Mouse (Mus musculus) forebrain, embryonic 10.5 days (tissue): ENCODE measurements around the gene Zfp978. TPM values are rescaled to one million over a fixed set of nuclear protein-coding genes. Genes with fewer than 3 reads are reported as not detected.
"Not testable (repeated sequence)": the region's sequence is repeated elsewhere in the genome, so short reads cannot be mapped to it uniquely, and the experiment has no call there.

Experiments used
- DNase-seq: peaks from one replicate; pipeline ENCODE4 v3.0.0-alpha.2; 2017; ENCODE audit warnings: low spot score; ENCODE audit errors: extremely low spot score
- H3K27ac ChIP-seq: fragments of 300-500 bp; sonication (generic); 2 replicates; pipeline ENCODE4 v1.5.1; 2016; ENCODE audit warnings: mild to moderate bottlenecking
- H3K27me3 ChIP-seq: fragments of 300-500 bp; sonication (generic); 2 replicates; pipeline ENCODE4 v1.6.1; 2016; ENCODE audit warnings: mild to moderate bottlenecking; ENCODE audit not compliant: poor library complexity, severe bottlenecking
- H3K36me3 ChIP-seq: fragments of 300-500 bp; sonication (generic); replicated peaks from 2 replicates; pipeline ENCODE4 v1.6.1; 2016; ENCODE audit warnings: mild to moderate bottlenecking, moderate library complexity
- H3K4me1 ChIP-seq: fragments of 300-500 bp; sonication (generic); 2 replicates; pipeline ENCODE4 v1.6.1; 2016
- H3K4me3 ChIP-seq: fragments of 300-500 bp; sonication (generic); 2 replicates; pipeline ENCODE4 v1.5.1; 2016; ENCODE audit warnings: mild to moderate bottlenecking, moderate library complexity
- H3K9me3 ChIP-seq: fragments of 300-500 bp; sonication (generic); 2 replicates; pipeline ENCODE4 v1.6.1; 2016; ENCODE audit warnings: mild to moderate bottlenecking, moderate library complexity
- WGBS: fragments of 180-500 bp; shearing (Covaris S2); methylation state at CpG from one replicate; pipeline ENCODE4 v1.1.7; 2016; 5-methylcytosine and 5-hydroxymethylcytosine counted together
- polyA plus RNA-seq: library from polyadenylated mRNA; unstranded; fragments of >200 nt; fragmentation: Nextera tagmentation; extraction: Ambion mirVana; gene quantifications from 2 replicates; pipeline ENCODE4 v1.2.1, GENCODE M21; 2016

Zfp978 gene
- polyA plus RNA-seq, 1 experiment from 2014 or later: not detected

DNA sequence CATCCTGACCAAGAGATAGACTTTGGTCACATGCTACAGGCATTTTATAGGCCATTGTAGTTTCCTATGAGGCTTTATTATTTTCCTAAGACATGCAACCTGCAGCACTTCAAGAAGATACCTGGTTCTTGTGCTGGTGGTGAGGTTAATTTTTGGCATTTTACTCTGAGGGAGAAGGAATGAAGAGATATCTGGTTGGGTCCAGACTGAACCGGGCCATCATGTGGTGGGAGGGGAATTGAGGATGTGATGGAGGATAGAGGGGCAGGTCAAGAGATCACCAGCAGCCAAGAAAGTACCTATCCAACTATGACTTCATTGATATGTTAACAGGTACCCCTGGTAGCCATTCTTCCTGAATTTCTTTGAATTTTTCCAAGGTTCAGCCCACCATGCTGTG, 769 bp downstream of the Zfp978 start:
- not testable (repeated sequence) for H3K27me3 ChIP-seq, H3K4me1 ChIP-seq, H3K9me3 ChIP-seq, DNase-seq, H3K36me3 ChIP-seq, H3K27ac ChIP-seq, H3K4me3 ChIP-seq
- WGBS: no CpG with 5 or more reads among the region's 1 CpGs

DNA sequence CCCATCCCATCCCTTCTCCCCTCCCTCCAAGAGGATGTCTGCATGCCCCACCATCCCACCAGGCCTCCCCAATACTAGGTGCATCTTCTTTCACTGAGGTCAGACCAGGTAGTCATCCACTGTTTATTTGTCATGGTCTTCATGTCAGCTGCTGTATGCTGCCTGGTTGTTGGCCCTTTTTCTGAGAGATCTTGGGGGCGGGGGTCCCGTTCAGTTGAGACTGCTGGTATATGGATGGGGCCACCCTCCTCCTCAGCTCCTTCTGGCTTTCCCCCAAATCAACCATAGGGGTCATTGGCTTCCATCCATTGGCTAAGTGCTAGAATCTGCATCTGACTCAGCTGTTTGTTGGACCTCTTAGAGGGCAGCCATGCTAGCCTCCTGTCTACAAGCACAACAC, 8.5 kb downstream of the Zfp978 start:
- not testable (repeated sequence) for DNase-seq, H3K4me1 ChIP-seq, H3K4me3 ChIP-seq, H3K36me3 ChIP-seq, H3K27me3 ChIP-seq, H3K27ac ChIP-seq, H3K9me3 ChIP-seq
- WGBS: no CpG with 5 or more reads among the region's 2 CpGs

DNA sequence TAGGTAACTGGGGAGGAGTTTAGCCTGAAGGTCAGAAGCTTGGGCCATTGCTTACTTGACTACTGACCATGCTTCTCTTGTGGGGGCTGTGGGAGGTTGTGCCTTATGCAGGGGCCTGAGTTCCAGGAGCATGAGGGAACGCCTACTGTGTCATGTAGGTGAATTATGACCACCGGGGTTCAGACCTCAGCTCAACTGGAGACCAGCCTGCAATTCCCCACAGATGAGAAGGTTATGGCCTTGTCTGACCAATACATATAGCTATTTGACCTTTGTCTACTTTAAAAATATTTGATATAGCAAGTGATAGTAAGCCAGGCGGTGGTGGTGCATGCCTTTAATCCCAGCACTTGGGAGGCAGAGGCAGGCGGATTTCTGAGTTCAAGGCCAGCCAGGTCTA, 22.1 kb downstream of the Zfp978 start:
- not testable (repeated sequence) for H3K4me1 ChIP-seq, DNase-seq, H3K27ac ChIP-seq, H3K4me3 ChIP-seq, H3K36me3 ChIP-seq, H3K27me3 ChIP-seq, H3K9me3 ChIP-seq
- WGBS: 87% methylated on average over 3 of the region's 4 CpGs

DNA sequence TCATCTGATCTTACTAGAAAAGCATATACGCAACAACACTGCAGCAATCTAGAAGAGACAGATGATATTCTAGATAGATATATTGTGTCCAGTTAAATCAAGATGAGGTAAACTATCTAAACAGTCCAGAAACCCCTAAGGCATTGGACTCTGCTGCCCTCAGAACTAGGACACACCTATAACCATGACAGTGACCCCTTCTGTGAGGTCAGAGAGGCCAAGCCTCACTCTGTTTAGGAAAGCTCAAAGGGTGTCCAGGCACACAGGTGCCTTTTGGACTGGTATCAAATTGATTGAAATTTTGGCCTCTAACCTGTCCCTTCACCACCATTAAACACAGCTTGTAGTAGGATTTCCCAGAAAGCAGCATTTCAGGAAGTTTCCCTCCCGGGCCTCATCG, 36.1 kb downstream of the Zfp978 start:
- H3K27me3 ChIP-seq, H3K4me3 ChIP-seq, H3K4me1 ChIP-seq, DNase-seq, H3K27ac ChIP-seq, H3K36me3 ChIP-seq: not testable (repeated sequence)
- H3K9me3 ChIP-seq: peaks cover 62% of the 10 kb centered on the region
- 88% methylated on average over 3 of the region's 3 CpGs for WGBS

DNA sequence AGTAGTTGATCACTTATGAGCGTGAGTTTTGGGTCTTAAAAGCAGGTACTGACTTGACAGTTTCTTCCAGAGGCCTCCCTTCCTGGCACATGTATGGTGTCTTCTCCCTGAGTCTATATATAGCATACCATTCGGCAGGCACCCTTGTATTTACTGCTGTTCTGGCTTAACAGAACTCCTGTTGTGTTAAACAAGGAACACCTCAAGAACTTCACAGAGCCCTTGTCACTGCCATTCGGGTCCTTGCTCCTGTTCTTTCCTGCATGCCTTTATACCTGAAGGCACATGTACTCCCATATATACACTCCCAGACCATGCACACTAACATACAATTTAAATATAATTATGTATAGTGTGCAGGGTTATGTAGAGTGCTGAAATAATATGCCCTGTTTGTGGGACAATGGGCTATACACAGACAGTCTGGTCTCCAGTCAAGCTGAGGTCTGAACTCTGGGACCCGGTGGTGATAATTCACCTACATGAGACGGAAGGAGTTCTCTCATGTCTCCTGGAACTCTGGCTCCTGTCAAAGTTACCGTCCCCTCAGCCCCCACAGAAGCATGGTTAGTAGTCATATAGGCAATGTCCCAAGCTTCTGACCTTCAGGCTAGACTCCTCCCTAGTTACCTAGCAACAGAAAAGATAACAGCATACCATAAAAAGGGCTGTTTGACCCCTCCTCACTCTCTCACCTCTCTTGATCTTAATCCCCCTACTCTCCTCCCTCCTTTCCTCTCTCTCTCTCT, 37.0 kb downstream of the Zfp978 start:
- not testable (repeated sequence) for H3K36me3 ChIP-seq, H3K4me3 ChIP-seq, H3K27me3 ChIP-seq, DNase-seq, H3K4me1 ChIP-seq, H3K27ac ChIP-seq
- 86% methylated on average over 6 of the region's 6 CpGs for WGBS
- H3K9me3 ChIP-seq: peaks cover 67% of the 10 kb centered on the region

DNA sequence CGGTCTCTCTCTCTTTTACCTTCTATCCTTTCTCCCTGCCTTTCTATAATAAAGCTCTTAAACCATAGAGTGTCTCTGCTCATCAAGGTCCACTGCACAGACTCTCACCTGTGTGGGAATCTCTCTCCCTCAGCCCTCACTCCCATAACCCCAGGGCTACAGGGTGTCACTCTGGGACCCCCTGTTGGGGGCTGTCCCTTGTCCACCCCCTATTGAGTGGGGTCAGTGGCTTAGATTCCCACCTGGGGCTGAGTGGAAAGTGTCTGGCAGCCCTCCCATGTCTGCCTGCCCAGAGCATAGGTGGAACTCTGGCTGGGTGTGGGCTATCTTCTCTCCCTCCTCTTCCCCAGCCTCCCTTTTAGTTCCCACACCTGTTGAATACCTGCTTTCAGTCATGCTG, 37.6 kb downstream of the Zfp978 start:
- not testable (repeated sequence) for H3K27me3 ChIP-seq, H3K36me3 ChIP-seq, H3K27ac ChIP-seq, H3K4me3 ChIP-seq, H3K4me1 ChIP-seq, DNase-seq
- WGBS: 87% methylated on average over 1 of the region's 1 CpGs
- H3K9me3 ChIP-seq: peaks cover 72% of the 10 kb centered on the region

DNA sequence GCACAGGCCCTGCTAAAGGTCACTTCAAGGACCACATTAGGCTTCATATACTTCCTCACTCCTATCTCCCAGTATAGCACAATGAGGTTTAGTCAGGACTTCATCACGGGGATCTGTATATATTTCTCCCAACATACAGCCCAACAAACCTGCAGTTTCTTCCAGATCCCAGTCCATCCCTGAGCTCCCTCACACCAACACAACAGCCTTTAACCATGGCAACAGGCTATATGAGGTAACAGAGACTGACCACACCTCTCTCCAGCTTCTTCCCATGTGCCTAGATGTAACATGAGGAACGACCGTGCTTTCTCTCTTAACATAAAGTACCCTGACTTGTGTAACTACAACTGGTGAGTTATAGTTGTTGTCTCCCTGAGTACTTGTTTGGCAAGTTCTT, 38.4 kb downstream of the Zfp978 start:
- not testable (repeated sequence) for H3K4me3 ChIP-seq, H3K27ac ChIP-seq, H3K36me3 ChIP-seq, H3K4me1 ChIP-seq, DNase-seq, H3K27me3 ChIP-seq
- 78% methylated on average over 3 of the region's 3 CpGs for WGBS
- peaks cover 76% of the 10 kb centered on the region for H3K9me3 ChIP-seq

DNA sequence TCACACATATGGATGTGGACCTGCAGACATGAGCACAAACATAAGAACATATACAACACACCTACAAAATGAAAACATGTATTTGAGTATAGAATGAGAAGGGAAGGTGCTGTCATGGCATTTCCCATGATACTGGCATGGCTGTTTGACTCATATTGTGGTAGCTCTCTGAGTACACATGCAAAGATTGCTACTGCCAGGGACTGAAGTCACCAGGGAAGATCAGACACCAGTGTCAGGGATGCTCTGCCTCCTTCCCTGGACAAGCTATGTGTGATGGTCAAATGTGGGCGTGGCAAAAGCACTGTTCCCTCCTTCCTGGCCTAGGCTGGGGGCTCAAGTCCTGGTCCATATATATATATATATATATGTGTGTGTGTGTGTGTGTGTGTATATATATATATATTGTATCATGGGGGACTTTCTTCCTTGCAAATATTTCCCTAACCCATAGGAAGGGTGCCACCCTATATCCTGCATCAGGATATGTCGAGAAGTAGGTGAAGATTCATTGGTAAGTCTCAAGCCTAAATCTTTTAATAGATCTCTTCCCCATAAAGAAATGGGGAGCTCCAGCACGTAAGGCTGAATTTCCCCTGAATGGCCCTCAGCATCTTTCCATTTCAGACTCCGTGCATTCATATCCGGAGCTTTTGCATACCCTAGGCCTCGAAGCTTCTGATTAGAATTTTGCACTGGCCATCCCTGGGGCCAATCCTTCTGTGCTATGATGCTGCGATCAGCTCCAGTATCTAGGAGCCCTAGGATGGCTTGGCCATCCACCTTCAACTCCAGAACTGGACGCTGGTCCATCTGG, 39.1 kb downstream of the Zfp978 start:
- WGBS: 88% methylated on average over 8 of the region's 8 CpGs
- H3K27ac ChIP-seq, H3K36me3 ChIP-seq, H3K4me3 ChIP-seq, H3K4me1 ChIP-seq, H3K27me3 ChIP-seq, DNase-seq: not testable (repeated sequence)
- peaks cover 74% of the 10 kb centered on the region for H3K9me3 ChIP-seq

DNA sequence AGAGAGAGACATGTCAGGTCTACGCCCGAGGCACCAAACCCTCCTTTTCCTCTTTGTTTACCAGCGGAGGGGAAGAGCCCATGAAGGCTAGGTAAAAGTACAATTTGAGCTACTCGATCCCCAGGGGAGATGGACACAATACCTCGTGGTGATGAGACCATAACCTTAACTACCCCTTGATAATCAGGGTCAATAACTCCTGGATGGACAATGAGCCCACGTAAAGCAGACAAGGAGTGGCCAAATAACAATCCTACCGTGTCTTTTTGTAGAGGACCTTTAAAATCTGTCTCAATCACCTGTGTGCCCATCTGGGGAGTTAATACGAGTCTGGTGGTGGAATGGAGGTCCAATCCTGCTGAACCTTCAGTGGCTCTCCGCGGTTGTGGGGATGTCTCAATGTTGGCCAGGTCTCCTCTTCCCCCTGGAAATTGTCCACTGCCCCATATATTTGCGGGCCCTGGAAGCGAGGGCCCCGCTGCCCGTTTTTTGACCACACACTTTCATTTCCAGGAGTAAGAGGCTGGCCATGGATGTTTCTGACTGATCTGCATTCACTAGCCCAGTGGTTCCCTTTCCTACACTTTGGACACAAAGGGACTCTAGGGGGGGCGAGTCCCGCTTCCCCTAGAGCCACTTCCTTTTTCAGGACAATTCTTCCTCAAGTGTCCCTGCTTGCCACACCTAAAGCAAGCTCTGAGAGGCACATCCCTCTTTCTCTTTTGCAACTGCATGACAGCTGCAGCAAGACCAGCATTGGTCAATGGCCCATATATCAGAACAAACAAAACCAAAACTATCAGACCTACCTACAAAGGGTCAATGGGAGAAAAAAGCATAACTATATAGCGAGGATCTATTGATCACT, 40.0 kb downstream of the Zfp978 start:
- H3K9me3 ChIP-seq: peaks cover 74% of the 10 kb centered on the region
- not testable (repeated sequence) for H3K27me3 ChIP-seq, DNase-seq, H3K36me3 ChIP-seq, H3K27ac ChIP-seq, H3K4me1 ChIP-seq, H3K4me3 ChIP-seq
- 84% methylated on average over 17 of the region's 17 CpGs for WGBS

DNA sequence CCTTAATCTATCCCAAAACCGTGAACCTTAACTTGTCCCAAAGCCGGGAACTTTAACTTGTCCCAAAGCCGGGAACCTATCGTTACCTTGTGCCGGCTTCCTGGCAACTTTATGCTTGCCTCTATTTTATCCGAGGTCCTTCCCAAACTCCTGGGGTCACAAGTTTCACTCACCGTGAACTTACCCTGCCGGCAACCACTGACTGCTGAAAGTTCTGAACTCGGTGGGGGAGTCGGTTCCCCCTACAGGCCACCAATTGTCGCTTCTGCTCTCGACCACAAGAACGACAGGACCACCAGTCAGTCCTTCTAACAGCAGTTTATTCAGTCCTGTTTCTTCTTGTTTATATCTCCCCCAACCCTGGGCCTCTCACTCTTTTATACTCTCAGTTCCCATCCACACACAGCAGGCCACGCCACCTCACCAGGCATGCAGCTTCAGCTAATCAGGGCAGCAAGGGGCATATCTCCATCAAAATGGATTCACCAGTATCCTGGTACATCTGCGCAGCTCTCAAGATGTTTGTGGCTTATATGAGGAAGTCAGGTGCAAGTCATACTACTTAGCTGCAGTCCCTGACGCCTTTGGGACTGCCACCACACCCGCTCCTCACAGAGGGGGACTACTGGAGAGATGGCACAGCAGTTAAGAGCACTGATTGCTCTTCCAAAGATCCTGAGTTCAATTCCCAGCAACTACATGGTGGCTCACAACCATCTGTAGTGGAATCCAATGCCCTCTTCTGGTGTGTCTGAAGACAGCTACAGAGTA, 40.8 kb downstream of the Zfp978 start:
- not testable (repeated sequence) for H3K27me3 ChIP-seq, H3K27ac ChIP-seq, H3K36me3 ChIP-seq, H3K4me3 ChIP-seq, H3K4me1 ChIP-seq
- 84% methylated on average over 17 of the region's 17 CpGs for WGBS
- DNase-seq: peak; percentile 15
- H3K9me3 ChIP-seq: peaks cover 69% of the 10 kb centered on the region

DNA sequence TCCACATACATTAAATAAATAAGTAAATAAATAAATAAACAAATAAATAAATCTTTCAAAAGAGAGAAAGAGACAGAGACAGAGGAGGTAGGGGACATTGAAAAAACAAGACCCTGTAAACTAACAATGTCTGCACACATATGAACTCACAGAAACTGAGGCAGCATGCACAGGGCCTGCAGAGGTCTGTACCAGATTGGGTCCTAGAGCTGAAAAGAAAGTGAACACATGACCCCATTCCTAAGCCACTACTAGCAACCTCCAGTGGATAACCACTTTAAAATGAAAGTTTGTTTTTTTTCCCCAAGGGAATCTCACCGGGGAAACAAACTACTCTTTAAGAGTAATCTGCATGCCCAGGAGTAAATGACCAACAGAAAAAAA, 41.4 kb downstream of the Zfp978 start:
- H3K27me3 ChIP-seq, H3K27ac ChIP-seq, H3K4me3 ChIP-seq, H3K36me3 ChIP-seq, H3K4me1 ChIP-seq, DNase-seq: not testable (repeated sequence)
- 24% methylated on average over 1 of the region's 1 CpGs for WGBS
- H3K9me3 ChIP-seq: peaks cover 64% of the 10 kb centered on the region

DNA sequence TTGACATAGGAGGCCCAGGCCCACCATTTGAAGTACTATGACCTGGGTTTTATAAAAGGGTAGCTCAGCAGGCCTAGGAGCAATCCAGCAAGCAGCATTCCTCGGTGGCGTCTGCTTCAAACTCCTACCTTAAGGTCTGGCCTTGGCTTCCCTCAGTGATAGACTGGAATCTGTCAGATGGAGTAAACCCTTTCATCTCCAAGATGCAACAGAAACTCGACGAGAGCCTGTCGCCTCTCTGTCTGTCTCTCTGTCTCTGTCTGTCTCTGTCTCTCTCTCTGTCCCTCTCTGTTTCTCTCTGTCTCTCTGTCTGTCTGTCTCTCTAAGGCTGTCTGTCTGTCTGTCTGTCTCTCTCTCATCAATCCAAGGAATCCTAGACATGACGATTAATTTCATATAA, 42.4 kb downstream of the Zfp978 start:
- WGBS: 92% methylated on average over 6 of the region's 6 CpGs
- H3K4me1 ChIP-seq, H3K4me3 ChIP-seq, H3K27ac ChIP-seq, DNase-seq, H3K27me3 ChIP-seq, H3K36me3 ChIP-seq: not testable (repeated sequence)
- peaks cover 65% of the 10 kb centered on the region for H3K9me3 ChIP-seq
